Mouse (Mus musculus) monocyte, adult 5-6 weeks (primary cell): ENCODE results near the gene Clec12b. TPM values are rescaled to one million over a fixed set of nuclear protein-coding genes. Genes with fewer than 3 reads are reported as not detected.
"Not testable (repeated sequence)": the region's sequence is repeated elsewhere in the genome, so short reads cannot be mapped to it uniquely, and the experiment has no call there.

Source experiments
- ATAC-seq: fragments of 153-309, 156-312 bp; replicated peaks from 2 replicates; pipeline ENCODE4 v1.8.0; 2017; ENCODE audit warnings: mild to moderate bottlenecking; ENCODE audit not compliant: low TSS enrichment, insufficient number of reproducible peaks, severe bottlenecking, poor library complexity, low FRiP score
- total RNA-seq: library from RNA; stranded (forward); fragments of 200-1000, 200-491, 200-594 nt; gene quantifications from 3 replicates; pipeline ENCODE4 v1.2.3, GENCODE M21; 2017

Clec12b gene
- total RNA-seq, 1 experiment from 2014 or later, result not detected

GRCm38 (mm10) chr6:129381736-129382135, 3.9 kb downstream of the Clec12b start:
- no peak for ATAC-seq

GRCm38 (mm10) chr6:129380454-129380853, 5.2 kb downstream of the Clec12b start:
- ATAC-seq, result no peak

GRCm38 (mm10) chr6:129374937-129375471, 10.7 kb downstream of the Clec12b start:
- peak; percentile 51; the same call in 1 of the 2 replicates for ATAC-seq

- ATAC-seq, result peak; percentile 50; the same call in 1 of the 2 replicates
Observed at GRCm38 (mm10) chr6:129369374-129370132, 16.1 kb downstream of the Clec12b start.

- peak; percentile 79 for ATAC-seq
Observed at GRCm38 (mm10) chr6:129365959-129366359, 19.7 kb downstream of the Clec12b start.

- no peak for ATAC-seq
Observed at GRCm38 (mm10) chr6:129363942-129364341, 21.7 kb downstream of the Clec12b start.

- ATAC-seq, result no peak
Observed at GRCm38 (mm10) chr6:129359515-129359914, 26.2 kb downstream of the Clec12b start.

- ATAC-seq, result no peak
Observed at GRCm38 (mm10) chr6:129356430-129356829, 29.2 kb downstream of the Clec12b start.

- no peak for ATAC-seq
Observed at GRCm38 (mm10) chr6:129355774-129356173, 29.9 kb downstream of the Clec12b start.

GRCm38 (mm10) chr6:129351091-129351490, 34.6 kb downstream of the Clec12b start:
- 0 out of 2 replicates have a peak, but pooled peaks have one; percentile 47 for ATAC-seq

- peak; percentile 93 for ATAC-seq
Observed at GRCm38 (mm10) chr6:129349524-129350352, 35.9 kb downstream of the Clec12b start.

GRCm38 (mm10) chr6:129344408-129344807, 41.3 kb downstream of the Clec12b start:
- no peak for ATAC-seq

GRCm38 (mm10) chr6:129342391-129342790, 43.3 kb downstream of the Clec12b start, which contains the start of gene Clec12a:
Gene Clec12a, plus strand, starts transcription at chr6:129342691.
- not testable (repeated sequence) for ATAC-seq

GRCm38 (mm10) chr6:129337751-129338150, 47.9 kb downstream of the Clec12b start:
- no peak for ATAC-seq

GRCm38 (mm10) chr6:129333674-129334078, 52.0 kb downstream of the Clec12b start:
- ATAC-seq, result peak; percentile 100

GRCm38 (mm10) chr6:129331610-129332009, 54.1 kb downstream of the Clec12b start, which contains the start of gene 4922502D21Rik:
Gene 4922502D21Rik, minus strand, starts transcription at chr6:129331796.
- ATAC-seq, result no peak

GRCm38 (mm10) chr6:129326568-129327150, 59.0 kb downstream of the Clec12b start:
- ATAC-seq, result no peak

- ATAC-seq, result no peak
Observed at GRCm38 (mm10) chr6:129326016-129326415, 59.7 kb downstream of the Clec12b start.
